Mouse (Mus musculus): ENCODE data around the gene Nif3l1. TPM values are rescaled to one million over a fixed set of nuclear protein-coding genes. Genes with fewer than 3 reads are reported as not detected.
A peak's percentile ranks its signal among the peaks of the same experiment; 100 is the strongest.

The Nif3l1 gene
- polyA plus RNA-seq, 2 experiments: 40.5 to 43.6 TPM

DNA sequence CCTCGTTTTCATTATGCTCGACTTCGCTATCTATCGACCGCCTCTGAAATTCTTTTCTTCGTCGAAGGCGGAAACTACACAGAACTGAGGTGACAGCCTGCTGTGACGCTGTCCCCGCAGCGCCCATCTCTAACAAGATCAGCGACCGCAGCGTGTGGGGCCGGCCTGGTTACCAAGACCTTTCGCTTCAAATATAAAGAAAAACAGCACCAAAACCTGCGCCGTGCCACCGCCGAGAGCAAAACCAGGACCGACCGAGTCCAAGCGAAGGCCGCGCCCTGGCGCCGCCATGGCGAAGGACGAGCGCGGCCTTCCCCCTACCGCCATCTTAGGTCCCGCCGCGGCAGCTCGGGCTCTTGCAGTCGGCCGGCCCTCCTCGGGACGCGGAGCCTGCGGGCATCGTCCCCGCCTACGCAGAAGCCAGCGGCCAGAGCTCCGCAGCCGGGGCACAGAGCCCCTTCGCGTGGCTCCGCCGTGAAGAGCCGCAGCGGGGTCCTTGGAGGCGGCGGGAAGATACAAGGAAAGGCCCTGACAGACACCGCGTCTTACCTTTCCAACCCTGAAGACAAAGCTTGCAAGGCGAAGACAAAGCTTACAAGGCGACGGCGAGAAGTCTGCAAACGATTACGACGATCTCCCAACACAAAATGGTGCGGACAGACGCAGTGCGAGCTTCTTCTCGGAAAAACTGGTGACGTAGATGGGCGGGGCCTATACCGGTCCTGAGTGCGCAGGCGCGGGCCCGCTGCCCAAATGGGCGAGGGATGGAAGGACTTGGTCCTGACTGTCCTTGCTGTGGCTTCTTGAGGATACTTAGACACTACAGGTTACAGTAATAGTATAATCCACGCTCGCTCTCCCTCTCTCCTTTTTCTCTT, 21.3 kb upstream of the Nif3l1 start, which contains the start of gene Clk1:
Gene Clk1, minus strand, starts transcription at position 696 of the 878 bp plus-strand sequence.
- peak; percentile 90 for DNase-seq (ENCODE audit: low spot score)

DNA sequence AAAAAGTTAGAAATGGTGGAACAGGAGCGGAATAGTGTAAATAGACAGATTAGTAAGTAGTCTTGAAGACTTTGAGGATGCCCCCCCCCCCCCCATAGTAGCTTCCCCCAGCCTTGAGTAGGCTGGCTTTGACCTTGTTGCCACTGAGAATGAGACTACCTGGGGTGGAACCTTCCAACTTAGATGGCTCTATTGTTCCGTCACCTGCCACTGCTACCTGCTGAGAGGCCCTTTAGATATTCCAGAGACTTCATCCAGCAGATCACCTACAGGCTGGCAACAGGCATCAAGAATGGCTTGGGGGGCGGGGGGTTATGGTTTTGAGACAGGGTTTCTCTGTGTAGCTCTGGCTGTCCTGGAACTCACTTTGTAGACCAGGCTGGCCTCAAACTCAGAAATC, 20.4 kb upstream of the Nif3l1 start:
- H3K9ac ChIP-seq (ENCODE audit: low read depth, low read length, severe bottlenecking): no peak overlapping the region
- DNase-seq (ENCODE audit: low spot score) (no peak), ATAC-seq (ENCODE audit: low FRiP score, low read depth) (no peak)
- H3K27me3 ChIP-seq (ENCODE audit: control insufficient read depth, insufficient read depth, low read length): no peaks in the 10 kb centered on the region
- H3K9me3 ChIP-seq (ENCODE audit: control insufficient read depth, low read length): no peaks in the 10 kb centered on the region
- peaks cover 18% of the 10 kb centered on the region for H3K4me1 ChIP-seq (ENCODE audit: control insufficient read depth, insufficient read depth, low read length)
- WGBS: 96% methylated on average over 3 of the region's 3 CpGs
- no peak for TF ChIP-seq POLR2A (IDR thresholded peaks at IDR 0.05; ENCODE audit: borderline replicate concordance, extremely low read depth, insufficient read depth, insufficient read length)
- peaks cover 17% of the 10 kb centered on the region for H3K36me3 ChIP-seq (ENCODE audit: control insufficient read depth, insufficient read depth, low read length)
- no peak overlapping the region for H3K4me3 ChIP-seq (replicated peaks; ENCODE audit: low read length)
- H3K4me2 ChIP-seq (replicated peaks; ENCODE audit: low read depth, low read length, severe bottlenecking): no peak overlapping the region
- H3K27ac ChIP-seq (replicated peaks; ENCODE audit: low read depth, low read length): no peak overlapping the region

More for the DNA sequence above, 21.3 kb upstream of the Nif3l1 start, which contains the start of gene Clk1:
- ATAC-seq (ENCODE audit: low FRiP score, low read depth): peak; percentile 91
- Histone ChIP-seq H3K4me2 (replicated peaks; ENCODE audit: low read depth, low read length, severe bottlenecking) (peak within 1 kb of the TSS; percentile 56), H3K9me3 (ENCODE audit: control insufficient read depth, low read length) (no peaks in the 10 kb centered on the region), H3K27me3 (ENCODE audit: control insufficient read depth, insufficient read depth, low read length) (no peaks in the 10 kb centered on the region), H3K4me1 (ENCODE audit: control insufficient read depth, insufficient read depth, low read length) (peaks cover 18% of the 10 kb centered on the region), H3K36me3 (ENCODE audit: control insufficient read depth, insufficient read depth, low read length) (peaks cover 26% of the 10 kb centered on the region), H3K4me3 (replicated peaks; ENCODE audit: low read length) (peak within 1 kb of the TSS; percentile 97), H3K9ac (ENCODE audit: low read depth, low read length, severe bottlenecking) (peak within 1 kb of the TSS; percentile 100), H3K27ac (replicated peaks; ENCODE audit: low read depth, low read length) (peak within 1 kb of the TSS; percentile 99)
- peak; percentile 94; the same call in 1 of the 2 replicates for TF ChIP-seq POLR2A (IDR thresholded peaks at IDR 0.05; ENCODE audit: borderline replicate concordance, extremely low read depth, insufficient read depth, insufficient read length)
- under 1% methylated on average over 78 of the region's 79 CpGs for WGBS

GRCm38 (mm10) chr1:58444691-58445090, 260 bp upstream of the Nif3l1 start:
- TF ChIP-seq POLR2A (IDR thresholded peaks at IDR 0.05; ENCODE audit: borderline replicate concordance, extremely low read depth, insufficient read depth, insufficient read length): no peak
- ATAC-seq (ENCODE audit: low FRiP score, low read depth) (no peak), DNase-seq (ENCODE audit: low spot score) (no peak)
- no peaks in the 10 kb centered on the region for H3K9me3 ChIP-seq (ENCODE audit: control insufficient read depth, low read length)
- peak overlapping the region; percentile 81 for H3K9ac ChIP-seq (ENCODE audit: low read depth, low read length, severe bottlenecking)
- H3K36me3 ChIP-seq (ENCODE audit: control insufficient read depth, insufficient read depth, low read length): peaks cover 44% of the 10 kb centered on the region
- 8% methylated on average over 10 of the region's 10 CpGs for WGBS
- H3K4me2 ChIP-seq (replicated peaks; ENCODE audit: low read depth, low read length, severe bottlenecking): peak overlapping the region; percentile 63
- no peaks in the 10 kb centered on the region for H3K27me3 ChIP-seq (ENCODE audit: control insufficient read depth, insufficient read depth, low read length)
- H3K4me3 ChIP-seq (replicated peaks; ENCODE audit: low read length): peak overlapping the region; percentile 55
- peak overlapping the region; percentile 79 for H3K27ac ChIP-seq (replicated peaks; ENCODE audit: low read depth, low read length)
- peaks cover 15% of the 10 kb centered on the region for H3K4me1 ChIP-seq (ENCODE audit: control insufficient read depth, insufficient read depth, low read length)

- peaks cover 15% of the 10 kb centered on the region for H3K4me1 ChIP-seq (ENCODE audit: control insufficient read depth, insufficient read depth, low read length)
- 10% methylated on average over 11 of the region's 11 CpGs for WGBS
- H3K4me3 ChIP-seq (replicated peaks; ENCODE audit: low read length): peak overlapping the region; percentile 55
- no peaks in the 10 kb centered on the region for H3K27me3 ChIP-seq (ENCODE audit: control insufficient read depth, insufficient read depth, low read length)
- H3K9me3 ChIP-seq (ENCODE audit: control insufficient read depth, low read length): no peaks in the 10 kb centered on the region
- H3K27ac ChIP-seq (replicated peaks; ENCODE audit: low read depth, low read length): peak overlapping the region; percentile 79
- peaks cover 42% of the 10 kb centered on the region for H3K36me3 ChIP-seq (ENCODE audit: control insufficient read depth, insufficient read depth, low read length)
- no peak for TF ChIP-seq POLR2A (IDR thresholded peaks at IDR 0.05; ENCODE audit: borderline replicate concordance, extremely low read depth, insufficient read depth, insufficient read length)
- H3K9ac ChIP-seq (ENCODE audit: low read depth, low read length, severe bottlenecking): peak overlapping the region; percentile 81
- ATAC-seq (ENCODE audit: low FRiP score, low read depth) (no peak), DNase-seq (ENCODE audit: low spot score) (no peak)
- peak overlapping the region; percentile 63 for H3K4me2 ChIP-seq (replicated peaks; ENCODE audit: low read depth, low read length, severe bottlenecking)
Measured at GRCm38 (mm10) chr1:58445861-58446260, 910 bp downstream of the Nif3l1 start.

- WGBS: 94% methylated on average over 7 of the region's 7 CpGs
- no peaks in the 10 kb centered on the region for H3K9me3 ChIP-seq (ENCODE audit: control insufficient read depth, low read length)
- DNase-seq (ENCODE audit: low spot score): no peak
- peaks cover 46% of the 10 kb centered on the region for H3K36me3 ChIP-seq (ENCODE audit: control insufficient read depth, insufficient read depth, low read length)
- no peak overlapping the region for H3K4me3 ChIP-seq (replicated peaks; ENCODE audit: low read length)
- no peak overlapping the region for H3K27ac ChIP-seq (replicated peaks; ENCODE audit: low read depth, low read length)
- peaks cover 15% of the 10 kb centered on the region for H3K4me1 ChIP-seq (ENCODE audit: control insufficient read depth, insufficient read depth, low read length)
- H3K27me3 ChIP-seq (ENCODE audit: control insufficient read depth, insufficient read depth, low read length): no peaks in the 10 kb centered on the region
- no peak for TF ChIP-seq POLR2A (IDR thresholded peaks at IDR 0.05; ENCODE audit: borderline replicate concordance, extremely low read depth, insufficient read depth, insufficient read length)
- H3K9ac ChIP-seq (ENCODE audit: low read depth, low read length, severe bottlenecking): no peak overlapping the region
- H3K4me2 ChIP-seq (replicated peaks; ENCODE audit: low read depth, low read length, severe bottlenecking): no peak overlapping the region
- no peak for ATAC-seq (ENCODE audit: low FRiP score, low read depth)
Measured at GRCm38 (mm10) chr1:58447766-58448165, 2.8 kb downstream of the Nif3l1 start.
